Mouse (Mus musculus): ENCODE measurements around the gene Smug1.

GRCm38 (mm10) chr15:103214971-103215907 is 48.3 kb upstream of the Smug1 start:
- TF ChIP-seq CTCF (IDR thresholded peaks at IDR 0.05; ENCODE audit: low read depth) (no peak), EP300 (optimal IDR thresholded peaks at IDR 0.05) (no peak)

Data from stomach, postnatal 0 days (tissue).